Mouse (Mus musculus) liver, postnatal 0 days (tissue): ENCODE measurements at regions not wholly inside any gene's neighbourhood (a gene's known extent, or its start where the extent isn't known, plus 50 kb on each side); places are given as distances from the start of the nearest gene placed in this dataset.

ENCODE experiments used
- CTCF ChIP-seq: sonication (generic); IDR thresholded peaks from 2 replicates; pipeline ENCODE4 v1.5.1; 2016; ENCODE audit warnings: antibody characterized with exemption, low read depth
- EP300 ChIP-seq: IDR thresholded peaks from 2 replicates; pipeline ENCODE4 v1.6.1; 2016; ENCODE audit warnings: antibody characterized with exemption, low read depth, mild to moderate bottlenecking

GRCm38 (mm10) chr12:77065645-77066512, 103.9 kb upstream of the Max start:
- no peak for TF ChIP-seq CTCF
- TF ChIP-seq EP300 = no peak
